Mouse (Mus musculus): ENCODE measurements around the gene Man1c1. TPM values are rescaled to one million over a fixed set of nuclear protein-coding genes. Genes with fewer than 3 reads are reported as not detected.

The Man1c1 gene
- polyA plus RNA-seq, 1 experiment from 2014 or later = 4.1 TPM

DNA sequence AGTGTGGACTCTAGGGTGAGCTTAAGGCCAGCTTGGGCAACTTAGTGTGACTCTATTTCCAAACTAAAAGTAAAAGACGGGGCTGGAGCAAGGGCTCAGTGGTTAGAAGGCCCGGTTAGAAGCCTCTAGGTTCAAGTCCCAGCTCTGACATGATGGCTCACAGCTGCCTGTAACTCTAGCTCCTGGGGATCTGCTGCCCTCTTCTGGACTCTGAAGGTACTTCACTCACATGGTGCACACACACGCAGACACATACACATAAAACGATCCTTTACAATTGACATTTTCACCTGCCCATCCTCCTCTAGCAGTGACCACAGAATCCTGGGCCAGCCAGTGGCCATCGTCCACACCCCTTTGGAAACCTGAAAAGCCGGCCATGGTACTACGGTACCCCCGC lies 154.2 kb downstream of the Man1c1 start:
- Histone ChIP-seq H3K27ac (ENCODE audit: low read depth, low read length) (no peak overlapping the region), H3K36me3 (ENCODE audit: control insufficient read depth, insufficient read depth, low read length) (peaks cover 12% of the 10 kb centered on the region), H3K9me3 (ENCODE audit: control insufficient read depth, low read length) (peaks cover 4% of the 10 kb centered on the region), H3K4me3 (ENCODE audit: low read depth, low read length) (no peak overlapping the region), H3K4me2 (no peak overlapping the region), H3K9ac (ENCODE audit: low read depth, low read length) (no peak overlapping the region), H3K4me1 (replicated peaks; ENCODE audit: control insufficient read depth, insufficient read depth, low read length) (peaks cover 24% of the 10 kb centered on the region), H3K27me3 (replicated peaks; ENCODE audit: control insufficient read depth, insufficient read depth, low read length) (no peaks in the 10 kb centered on the region)
- WGBS = 96% methylated on average over 8 of the region's 8 CpGs
- ATAC-seq (replicated peaks; ENCODE audit: low FRiP score) (no peak), DNase-seq (ENCODE audit: low spot score) (no peak)

DNA sequence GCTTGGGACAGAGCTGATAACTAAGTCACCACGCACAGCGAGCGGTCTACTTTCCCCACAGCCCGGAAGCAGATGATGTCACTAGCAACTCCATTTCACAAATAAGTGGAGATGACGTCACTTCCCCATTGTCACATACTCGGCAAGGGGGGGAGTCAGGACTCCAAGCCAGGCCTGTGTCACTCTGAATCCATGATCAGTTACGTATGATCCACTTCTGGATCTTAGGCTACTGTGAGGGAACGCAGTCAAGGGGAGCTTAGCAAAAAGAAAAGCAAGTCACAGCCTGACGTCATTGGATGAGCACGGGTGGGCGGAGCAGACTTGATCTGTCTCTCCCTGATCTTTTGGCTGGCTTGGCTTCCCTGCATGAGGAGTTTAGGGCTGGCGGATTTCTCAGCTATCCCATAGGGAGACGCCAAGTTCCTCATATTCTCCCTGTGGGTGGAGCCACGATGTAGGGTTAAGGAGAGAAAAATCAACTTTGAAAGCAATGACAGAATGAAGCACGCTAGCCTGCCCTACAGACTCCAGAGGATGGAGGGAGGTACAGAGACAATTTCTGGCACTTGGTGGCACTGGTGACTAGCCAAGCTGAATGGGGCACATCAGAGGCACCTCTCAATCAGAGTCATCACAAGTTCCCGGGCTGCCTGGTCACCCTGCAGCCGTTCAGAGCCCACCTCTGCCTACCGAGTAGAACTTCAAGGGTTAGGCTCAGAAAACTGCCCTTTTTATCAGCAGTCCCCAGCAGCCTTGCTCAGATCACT lies 155.7 kb downstream of the Man1c1 start:
- H3K36me3 ChIP-seq (ENCODE audit: control insufficient read depth, insufficient read depth, low read length) = peaks cover 17% of the 10 kb centered on the region
- 0 out of 2 replicates have a peak overlapping the region, but pooled peaks have one; percentile 15 for H3K27ac ChIP-seq (ENCODE audit: low read depth, low read length)
- 60% methylated on average over 18 of the region's 18 CpGs for WGBS
- H3K9ac ChIP-seq (ENCODE audit: low read depth, low read length) = no peak overlapping the region
- H3K9me3 ChIP-seq (ENCODE audit: control insufficient read depth, low read length) = peaks cover 4% of the 10 kb centered on the region
- H3K27me3 ChIP-seq (replicated peaks; ENCODE audit: control insufficient read depth, insufficient read depth, low read length) = no peaks in the 10 kb centered on the region
- ATAC-seq (replicated peaks; ENCODE audit: low FRiP score) = peak; percentile 57; the same call in 1 of the 2 replicates
- no peak for DNase-seq (ENCODE audit: low spot score)
- peak overlapping the region; percentile 13; the same call in 1 of the 2 replicates for H3K4me2 ChIP-seq
- H3K4me3 ChIP-seq (ENCODE audit: low read depth, low read length) = no peak overlapping the region
- H3K4me1 ChIP-seq (replicated peaks; ENCODE audit: control insufficient read depth, insufficient read depth, low read length) = peaks cover 24% of the 10 kb centered on the region

DNA sequence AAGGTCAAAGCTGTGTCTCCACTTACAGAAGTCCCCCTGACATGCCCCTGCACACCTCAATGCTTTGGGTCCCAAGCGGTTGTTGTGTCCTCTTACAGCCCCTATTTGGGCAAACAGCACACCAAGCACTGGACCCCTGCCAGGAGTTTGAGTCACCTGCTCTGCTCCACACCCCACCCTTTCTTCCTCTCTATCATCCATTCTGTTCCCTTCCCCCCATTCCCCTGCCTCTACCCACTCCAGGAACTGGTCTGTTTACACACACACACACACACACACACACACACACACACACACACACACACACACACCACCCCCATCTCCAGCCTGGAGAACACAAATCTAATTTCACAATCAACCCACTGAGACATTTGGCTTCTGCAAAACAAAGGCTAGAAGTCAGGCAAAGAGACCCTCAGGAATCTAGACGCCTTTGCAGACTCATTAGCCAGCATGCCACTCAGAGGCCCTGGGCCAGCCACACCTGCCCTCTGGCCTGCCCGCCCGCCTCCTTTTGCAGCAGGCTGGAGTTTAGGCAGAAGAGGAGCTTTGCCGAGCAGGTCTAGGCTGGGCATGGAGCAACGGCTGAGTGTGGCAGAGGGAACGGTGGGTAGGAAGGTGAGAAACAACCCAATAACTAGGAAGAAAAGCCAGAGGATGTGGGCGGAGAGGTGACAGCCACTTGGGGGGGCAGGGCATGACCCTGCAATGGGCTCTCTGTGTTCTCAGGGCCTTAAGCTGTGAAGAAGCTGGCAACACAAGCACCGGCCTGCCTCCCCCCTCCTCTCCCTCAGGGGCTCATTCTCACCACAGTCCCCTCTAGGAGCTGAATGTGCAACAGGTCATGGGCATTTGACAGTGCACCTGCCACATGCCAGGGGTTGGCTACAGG lies 157.0 kb downstream of the Man1c1 start:
- Histone ChIP-seq H3K27me3 (replicated peaks; ENCODE audit: control insufficient read depth, insufficient read depth, low read length) (no peaks in the 10 kb centered on the region), H3K27ac (ENCODE audit: low read depth, low read length) (no peak overlapping the region), H3K9me3 (ENCODE audit: control insufficient read depth, low read length) (peaks cover 4% of the 10 kb centered on the region), H3K4me2 (no peak overlapping the region), H3K4me3 (ENCODE audit: low read depth, low read length) (no peak overlapping the region), H3K36me3 (ENCODE audit: control insufficient read depth, insufficient read depth, low read length) (peaks cover 25% of the 10 kb centered on the region), H3K4me1 (replicated peaks; ENCODE audit: control insufficient read depth, insufficient read depth, low read length) (peaks cover 21% of the 10 kb centered on the region), H3K9ac (ENCODE audit: low read depth, low read length) (no peak overlapping the region)
- DNase-seq (ENCODE audit: low spot score) (no peak), ATAC-seq (replicated peaks; ENCODE audit: low FRiP score) (no peak)
- 75% methylated on average over 9 of the region's 9 CpGs for WGBS

DNA sequence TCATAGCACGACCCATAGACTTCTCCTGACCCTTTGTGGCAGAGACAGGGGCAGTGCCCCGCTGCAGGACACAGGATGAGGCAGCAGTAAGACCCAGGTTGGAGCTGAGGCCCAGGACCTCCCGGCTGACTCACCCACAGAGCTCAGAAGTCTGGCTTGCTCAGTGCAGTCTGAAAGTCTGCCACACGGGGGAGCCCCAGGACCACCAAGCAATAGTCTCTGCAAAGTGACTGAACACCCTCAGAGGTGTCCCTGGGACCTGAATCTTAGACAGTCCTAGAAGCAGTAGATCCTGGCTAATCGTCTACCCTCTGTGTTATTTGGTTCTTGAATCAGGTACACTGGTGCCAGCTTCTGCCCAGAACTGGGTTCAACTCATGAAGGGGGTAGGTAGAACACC lies 160.8 kb downstream of the Man1c1 start:
- Histone ChIP-seq H3K4me2 (no peak overlapping the region), H3K9ac (ENCODE audit: low read depth, low read length) (no peak overlapping the region), H3K27ac (ENCODE audit: low read depth, low read length) (no peak overlapping the region), H3K27me3 (replicated peaks; ENCODE audit: control insufficient read depth, insufficient read depth, low read length) (no peaks in the 10 kb centered on the region), H3K9me3 (ENCODE audit: control insufficient read depth, low read length) (no peaks in the 10 kb centered on the region), H3K4me3 (ENCODE audit: low read depth, low read length) (no peak overlapping the region), H3K36me3 (ENCODE audit: control insufficient read depth, insufficient read depth, low read length) (peaks cover 21% of the 10 kb centered on the region), H3K4me1 (replicated peaks; ENCODE audit: control insufficient read depth, insufficient read depth, low read length) (peaks cover 10% of the 10 kb centered on the region)
- ATAC-seq (replicated peaks; ENCODE audit: low FRiP score) (peak; percentile 66), DNase-seq (ENCODE audit: low spot score) (peak; percentile 88)
- 8% methylated on average over 5 of the region's 5 CpGs for WGBS

DNA sequence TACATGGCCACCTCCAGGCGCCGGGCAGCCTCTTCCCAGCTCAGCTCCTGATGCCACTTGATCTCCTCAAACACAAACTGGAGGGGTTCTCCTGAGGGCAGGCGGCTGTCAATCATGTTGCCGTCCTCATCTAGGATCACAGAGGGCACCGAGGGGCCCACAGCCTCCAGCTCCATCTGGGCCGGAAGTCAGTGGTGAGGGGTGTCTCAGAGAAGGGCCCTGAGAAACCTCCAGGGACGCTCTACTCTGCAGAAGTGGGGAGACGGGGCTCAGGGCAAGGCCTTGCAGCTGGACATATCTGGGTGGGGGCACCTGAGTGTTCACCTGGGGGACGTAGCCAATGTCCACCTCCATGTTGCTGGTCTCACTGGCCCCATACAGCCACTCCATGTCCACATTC lies 161.4 kb downstream of the Man1c1 start:
- peaks cover 18% of the 10 kb centered on the region for H3K36me3 ChIP-seq (ENCODE audit: control insufficient read depth, insufficient read depth, low read length)
- H3K4me1 ChIP-seq (replicated peaks; ENCODE audit: control insufficient read depth, insufficient read depth, low read length) = peaks cover 5% of the 10 kb centered on the region
- H3K27me3 ChIP-seq (replicated peaks; ENCODE audit: control insufficient read depth, insufficient read depth, low read length) = no peaks in the 10 kb centered on the region
- no peaks in the 10 kb centered on the region for H3K9me3 ChIP-seq (ENCODE audit: control insufficient read depth, low read length)
- WGBS = 92% methylated on average over 9 of the region's 9 CpGs
- H3K4me2 ChIP-seq = no peak overlapping the region
- ATAC-seq (replicated peaks; ENCODE audit: low FRiP score) (0 out of 2 replicates have a peak, but pooled peaks have one; percentile 5), DNase-seq (ENCODE audit: low spot score) (no peak)
- H3K9ac ChIP-seq (ENCODE audit: low read depth, low read length) = no peak overlapping the region
- no peak overlapping the region for H3K4me3 ChIP-seq (ENCODE audit: low read depth, low read length)
- H3K27ac ChIP-seq (ENCODE audit: low read depth, low read length) = no peak overlapping the region

DNA sequence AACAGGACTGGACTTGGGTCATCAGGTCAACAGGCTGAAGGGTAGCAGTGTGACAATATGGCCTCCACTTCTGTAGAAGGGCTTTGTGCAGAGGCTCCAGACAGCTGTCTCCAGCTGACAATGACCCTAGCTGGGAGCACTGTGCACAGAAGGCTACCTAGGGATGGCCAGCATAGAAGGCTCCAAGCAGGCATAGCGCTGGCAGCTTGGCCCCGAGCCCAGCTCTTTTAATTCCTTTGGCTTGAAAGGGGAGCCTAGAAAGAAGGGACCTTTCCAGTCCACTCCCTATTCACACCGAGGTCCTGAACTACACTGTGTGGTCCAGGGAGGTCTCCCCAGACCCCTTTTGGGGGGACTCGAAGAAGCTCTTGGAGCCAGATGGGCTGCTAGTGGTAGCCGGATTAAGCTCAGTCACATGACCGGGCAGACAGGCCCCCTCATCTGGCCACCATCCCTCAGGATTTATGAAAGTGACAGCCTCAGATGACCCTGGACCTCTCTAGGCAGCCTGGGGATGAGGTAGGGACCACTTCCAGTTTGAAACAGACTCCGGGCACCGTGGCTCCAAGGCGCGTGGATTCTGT lies 165.0 kb downstream of the Man1c1 start:
- Histone ChIP-seq H3K9ac (ENCODE audit: low read depth, low read length) (no peak overlapping the region), H3K27me3 (replicated peaks; ENCODE audit: control insufficient read depth, insufficient read depth, low read length) (no peaks in the 10 kb centered on the region), H3K4me3 (ENCODE audit: low read depth, low read length) (no peak overlapping the region), H3K27ac (ENCODE audit: low read depth, low read length) (no peak overlapping the region), H3K4me1 (replicated peaks; ENCODE audit: control insufficient read depth, insufficient read depth, low read length) (peaks cover 8% of the 10 kb centered on the region), H3K36me3 (ENCODE audit: control insufficient read depth, insufficient read depth, low read length) (peaks cover 13% of the 10 kb centered on the region), H3K9me3 (ENCODE audit: control insufficient read depth, low read length) (no peaks in the 10 kb centered on the region), H3K4me2 (no peak overlapping the region)
- ATAC-seq (replicated peaks; ENCODE audit: low FRiP score) (no peak), DNase-seq (ENCODE audit: low spot score) (no peak)
- WGBS = 86% methylated on average over 10 of the region's 10 CpGs

DNA sequence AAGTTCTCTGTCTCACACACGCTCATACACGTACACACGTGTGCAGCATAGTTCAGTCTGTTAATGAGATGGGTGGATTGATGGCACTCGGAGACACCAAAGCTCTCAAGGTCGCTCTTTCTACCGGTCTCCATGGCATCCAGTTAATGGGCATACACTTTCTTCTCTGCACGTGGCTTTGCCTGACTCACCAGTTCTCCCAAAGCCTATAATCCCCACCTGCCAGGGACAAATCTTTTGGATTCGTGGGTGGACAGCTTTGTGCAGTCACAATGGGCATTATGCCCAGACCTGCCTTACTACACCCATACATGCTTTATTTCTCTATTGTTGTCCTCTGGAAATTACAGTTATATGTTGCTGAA lies 168.3 kb downstream of the Man1c1 start:
- no peak for DNase-seq (ENCODE audit: low spot score)
- peak overlapping the region; percentile 98 for H3K4me3 ChIP-seq (ENCODE audit: low read depth, low read length)
- 0 out of 2 replicates have a peak overlapping the region, but pooled peaks have one; percentile 16 for H3K27ac ChIP-seq (ENCODE audit: low read depth, low read length)
- peak overlapping the region; percentile 98 for H3K4me2 ChIP-seq
- peak overlapping the region; percentile 53; the same call in 1 of the 2 replicates for H3K9ac ChIP-seq (ENCODE audit: low read depth, low read length)
- H3K4me1 ChIP-seq (replicated peaks; ENCODE audit: control insufficient read depth, insufficient read depth, low read length) = peaks cover 26% of the 10 kb centered on the region
- 14% methylated on average over 8 of the region's 8 CpGs for WGBS
- H3K36me3 ChIP-seq (ENCODE audit: control insufficient read depth, insufficient read depth, low read length) = peaks cover 3% of the 10 kb centered on the region; the same call in 1 of the 2 replicates
- no peaks in the 10 kb centered on the region for H3K9me3 ChIP-seq (ENCODE audit: control insufficient read depth, low read length)
- ATAC-seq (replicated peaks; ENCODE audit: low FRiP score) = no peak
- no peaks in the 10 kb centered on the region for H3K27me3 ChIP-seq (replicated peaks; ENCODE audit: control insufficient read depth, insufficient read depth, low read length)

DNA sequence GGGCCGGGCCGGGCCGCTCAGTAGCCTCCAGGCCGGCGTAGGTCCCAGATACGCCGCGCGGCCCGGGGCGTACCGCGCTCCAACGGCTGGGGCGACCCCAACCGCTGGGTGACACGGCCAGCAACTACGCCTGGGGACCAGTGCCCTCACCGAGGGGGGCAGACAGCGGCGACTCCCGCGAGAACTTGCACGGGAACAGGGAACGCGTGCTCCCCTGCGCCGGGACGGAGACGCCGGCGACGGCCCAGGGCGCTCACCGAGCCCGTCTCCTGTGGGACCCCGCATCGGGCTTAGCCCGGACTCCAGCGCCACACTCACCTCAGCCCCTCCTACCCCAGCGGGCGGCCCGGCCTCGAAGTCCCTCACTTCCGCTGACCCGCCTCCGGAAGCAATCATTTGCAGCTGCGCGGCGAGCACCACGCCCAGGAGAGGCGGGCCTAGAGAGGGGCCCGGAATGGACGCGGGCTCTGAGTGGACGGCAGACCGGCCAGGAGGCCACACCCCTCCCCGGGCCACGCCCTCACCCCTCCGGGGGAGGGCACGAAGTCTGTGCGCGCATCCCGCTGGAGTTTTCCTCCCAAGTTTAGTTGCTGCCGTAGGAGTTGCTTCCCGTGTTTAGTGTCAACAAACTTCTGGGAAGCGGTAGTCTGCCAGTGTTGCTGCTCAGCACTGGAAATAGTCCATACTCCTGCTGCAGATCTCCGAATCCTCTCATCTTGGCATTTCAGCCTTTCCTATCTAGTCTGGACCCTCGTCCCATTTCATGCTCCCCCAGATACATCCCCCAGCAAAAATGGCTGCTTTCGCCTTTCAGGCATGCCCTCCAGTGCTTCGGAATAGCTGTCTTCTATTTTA lies 168.9 kb downstream of the Man1c1 start, which contains the start of gene Mtfr1l:
Gene Mtfr1l (minus strand): TSS at position 456 of the 855 bp plus-strand sequence.
- H3K4me3 ChIP-seq (ENCODE audit: low read depth, low read length) = peak within 1 kb of the TSS; percentile 98
- under 1% methylated on average over 71 of the region's 71 CpGs for WGBS
- H3K4me1 ChIP-seq (replicated peaks; ENCODE audit: control insufficient read depth, insufficient read depth, low read length) = peaks cover 26% of the 10 kb centered on the region
- DNase-seq (ENCODE audit: low spot score) (peak; percentile 98), ATAC-seq (replicated peaks; ENCODE audit: low FRiP score) (peak; percentile 96)
- peak within 1 kb of the TSS; percentile 91 for H3K9ac ChIP-seq (ENCODE audit: low read depth, low read length)
- H3K4me2 ChIP-seq = peak within 1 kb of the TSS; percentile 98
- H3K9me3 ChIP-seq (ENCODE audit: control insufficient read depth, low read length) = no peaks in the 10 kb centered on the region
- H3K27ac ChIP-seq (ENCODE audit: low read depth, low read length) = peak within 1 kb of the TSS; percentile 85
- H3K36me3 ChIP-seq (ENCODE audit: control insufficient read depth, insufficient read depth, low read length) = peaks cover 1% of the 10 kb centered on the region; the same call in 1 of the 2 replicates
- no peaks in the 10 kb centered on the region for H3K27me3 ChIP-seq (replicated peaks; ENCODE audit: control insufficient read depth, insufficient read depth, low read length)
